Mouse (Mus musculus) kidney, embryonic 14.5 days (tissue): ENCODE results near the gene Shox2. TPM values are rescaled to one million over a fixed set of nuclear protein-coding genes. Genes with fewer than 3 reads are reported as not detected.

Source experiments
- ATAC-seq: fragments of 200-750 bp; cut with Nextera tagmentation; 2 replicates; pipeline ENCODE4 v1.8.0; 2017; ENCODE audit warnings: moderate number of reproducible peaks, mild to moderate bottlenecking, moderate TSS enrichment, moderate library complexity; ENCODE audit not compliant: low FRiP score, low TSS enrichment
- H3K27ac ChIP-seq: fragments of 300-500 bp; sonication (generic); 2 replicates; pipeline ENCODE4 v1.5.1; 2014; ENCODE audit warnings: low read depth, mild to moderate bottlenecking, low read length, moderate library complexity, mixed read lengths
- H3K27me3 ChIP-seq: fragments of 300-500 bp; sonication (generic); 2 replicates; pipeline ENCODE4 v1.6.1; 2014; ENCODE audit warnings: mild to moderate bottlenecking, low read length; ENCODE audit not compliant: control insufficient read depth, insufficient read depth
- H3K36me3 ChIP-seq: fragments of 300-500 bp; sonication (generic); 2 replicates; pipeline ENCODE4 v1.6.1; 2014; ENCODE audit warnings: low read length, mixed read lengths; ENCODE audit not compliant: control insufficient read depth, insufficient read depth
- H3K4me1 ChIP-seq: fragments of 300-500 bp; sonication (generic); 2 replicates; pipeline ENCODE4 v1.6.1; 2014; ENCODE audit warnings: low read length, mixed read lengths; ENCODE audit not compliant: control insufficient read depth, insufficient read depth
- H3K4me2 ChIP-seq: fragments of 300-500 bp; sonication (generic); replicated peaks from 2 replicates; pipeline ENCODE4 v1.6.1; 2014; ENCODE audit warnings: low read depth, mild to moderate bottlenecking, low read length
- H3K4me3 ChIP-seq: fragments of 300-500 bp; sonication (generic); 2 replicates; pipeline ENCODE4 v1.5.1; 2014; ENCODE audit warnings: mild to moderate bottlenecking, low read length
- H3K9ac ChIP-seq: fragments of 300-500 bp; sonication (generic); 2 replicates; pipeline ENCODE4 v1.6.1; 2014; ENCODE audit warnings: low read depth, mild to moderate bottlenecking, low read length, moderate library complexity
- H3K9me3 ChIP-seq: fragments of 300-500 bp; sonication (generic); 2 replicates; pipeline ENCODE4 v1.6.1; 2016; ENCODE audit warnings: low read length; ENCODE audit not compliant: control insufficient read depth
- WGBS: fragments of 180-500 bp; shearing (Covaris S2); extraction: QIAGEN DNeasy Blood & Tissue Kit; methylation state at CpG from one replicate; pipeline ENCODE4 v1.1.7; 2014; 5-methylcytosine and 5-hydroxymethylcytosine counted together
- polyA plus RNA-seq: library from polyadenylated mRNA; unstranded; fragments of >200 nt; fragmentation: Nextera tagmentation; extraction: Ambion mirVana; gene quantifications from 2 replicates; pipeline ENCODE4 v1.2.1, GENCODE M21; 2014

Gene Shox2
- polyA plus RNA-seq, 1 experiment from 2014 or later, result not detected

DNA sequence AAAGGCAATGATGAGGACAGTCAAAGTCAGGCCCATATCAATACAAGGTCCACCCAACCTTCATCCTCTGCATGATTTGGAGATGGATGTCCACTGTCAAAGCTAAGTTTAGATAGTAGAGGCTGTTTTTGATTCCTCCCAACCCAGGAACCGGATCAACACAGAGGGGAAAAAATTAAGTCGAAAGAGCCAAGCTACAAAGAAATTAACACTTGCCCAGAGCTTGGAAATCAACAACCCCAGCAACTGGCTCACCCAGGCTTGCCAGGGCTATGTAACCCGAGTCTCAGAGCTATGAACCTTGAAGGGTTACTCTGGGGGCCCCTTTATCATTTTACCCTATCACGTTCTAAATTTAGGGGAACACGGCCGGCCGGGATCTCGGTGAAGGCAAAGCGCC is 2.1 kb downstream of the Shox2 start:
- Histone ChIP-seq H3K4me3 (no peak overlapping the region), H3K4me2 (no peak overlapping the region), H3K9me3 (no peaks in the 10 kb centered on the region), H3K9ac (no peak overlapping the region), H3K4me1 (0 out of 2 replicates have a peak, but pooled peaks cover 4% of the 10 kb centered on the region), H3K36me3 (no peaks in the 10 kb centered on the region), H3K27me3 (peaks cover 82% of the 10 kb centered on the region), H3K27ac (no peak overlapping the region)
- no peak for ATAC-seq
- WGBS, result under 1% methylated on average over 9 of the region's 9 CpGs

GRCm38 (mm10) chr3:66978457-66979381 is 2.9 kb downstream of the Shox2 start:
- H3K27ac ChIP-seq, result no peak overlapping the region
- peaks cover 82% of the 10 kb centered on the region for H3K27me3 ChIP-seq
- peak overlapping the region; percentile 12; the same call in 1 of the 2 replicates for H3K4me3 ChIP-seq
- H3K4me1 ChIP-seq, result 0 out of 2 replicates have a peak, but pooled peaks cover 4% of the 10 kb centered on the region
- H3K9me3 ChIP-seq, result no peaks in the 10 kb centered on the region
- ATAC-seq, result no peak
- no peaks in the 10 kb centered on the region for H3K36me3 ChIP-seq
- no peak overlapping the region for H3K9ac ChIP-seq
- peak overlapping the region; percentile 2; the same call in 1 of the 2 replicates for H3K4me2 ChIP-seq
- WGBS, result 1% methylated on average over 44 of the region's 45 CpGs

- no peaks in the 10 kb centered on the region for H3K36me3 ChIP-seq
- 0 out of 2 replicates have a peak, but pooled peaks cover 4% of the 10 kb centered on the region for H3K4me1 ChIP-seq
- no peak overlapping the region for H3K9ac ChIP-seq
- H3K4me3 ChIP-seq, result no peak overlapping the region
- no peak for ATAC-seq
- H3K27ac ChIP-seq, result no peak overlapping the region
- WGBS, result 1% methylated on average over 25 of the region's 25 CpGs
- H3K27me3 ChIP-seq, result peaks cover 86% of the 10 kb centered on the region
- H3K4me2 ChIP-seq, result no peak overlapping the region
- no peaks in the 10 kb centered on the region for H3K9me3 ChIP-seq
These were observed 3.6 kb downstream of the Shox2 start for GRCm38 (mm10) chr3:66977811-66978456.

GRCm38 (mm10) chr3:66976889-66977615 is 4.5 kb downstream of the Shox2 start:
- Histone ChIP-seq H3K4me2 (no peak overlapping the region), H3K9ac (no peak overlapping the region), H3K27me3 (peaks cover 83% of the 10 kb centered on the region), H3K4me3 (no peak overlapping the region), H3K9me3 (no peaks in the 10 kb centered on the region), H3K4me1 (0 out of 2 replicates have a peak, but pooled peaks cover 4% of the 10 kb centered on the region), H3K27ac (no peak overlapping the region), H3K36me3 (no peaks in the 10 kb centered on the region)
- ATAC-seq, result no peak
- 5% methylated on average over 13 of the region's 13 CpGs for WGBS

DNA sequence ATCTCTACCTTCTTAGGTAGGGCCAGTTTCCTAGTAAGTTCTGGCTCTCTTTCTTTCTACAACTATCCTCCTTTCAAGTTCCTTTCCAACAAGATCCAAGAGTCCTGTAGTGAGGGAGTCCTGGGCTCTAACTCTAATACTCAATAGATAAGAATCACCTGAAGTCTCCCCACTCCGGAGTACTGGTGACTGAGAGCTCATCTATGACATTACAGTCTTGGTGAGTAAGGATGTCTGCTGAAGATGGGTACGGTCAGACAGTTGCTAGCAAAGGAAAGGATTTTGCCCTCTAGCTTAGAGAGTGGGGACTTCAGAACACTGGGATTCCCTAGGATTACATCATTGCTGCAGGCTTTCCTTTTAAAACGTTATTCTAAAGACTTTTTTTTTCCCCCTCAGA is 7.1 kb downstream of the Shox2 start:
- H3K4me2 ChIP-seq, result no peak overlapping the region
- H3K27ac ChIP-seq, result no peak overlapping the region
- peaks cover 3% of the 10 kb centered on the region; the same call in 1 of the 2 replicates for H3K4me1 ChIP-seq
- H3K36me3 ChIP-seq, result no peaks in the 10 kb centered on the region
- no peak for ATAC-seq
- WGBS, result 11% methylated on average over 3 of the region's 3 CpGs
- no peaks in the 10 kb centered on the region for H3K9me3 ChIP-seq
- peaks cover 87% of the 10 kb centered on the region for H3K27me3 ChIP-seq
- H3K9ac ChIP-seq, result no peak overlapping the region
- no peak overlapping the region for H3K4me3 ChIP-seq

GRCm38 (mm10) chr3:66973391-66973943 is 8.1 kb downstream of the Shox2 start:
- H3K4me3 ChIP-seq, result peak overlapping the region; percentile 48
- under 1% methylated on average over 52 of the region's 59 CpGs for WGBS
- no peaks in the 10 kb centered on the region for H3K9me3 ChIP-seq
- peak overlapping the region; percentile 77 for H3K4me2 ChIP-seq
- H3K27me3 ChIP-seq, result peaks cover 84% of the 10 kb centered on the region
- no peaks in the 10 kb centered on the region for H3K36me3 ChIP-seq
- peak; percentile 85 for ATAC-seq
- peaks cover 3% of the 10 kb centered on the region; the same call in 1 of the 2 replicates for H3K4me1 ChIP-seq
- H3K9ac ChIP-seq, result peak overlapping the region; percentile 12; the same call in 1 of the 2 replicates
- no peak overlapping the region for H3K27ac ChIP-seq

GRCm38 (mm10) chr3:66972191-66972950 is 9.2 kb downstream of the Shox2 start:
- Histone ChIP-seq H3K4me3 (no peak overlapping the region), H3K9ac (no peak overlapping the region), H3K4me2 (no peak overlapping the region), H3K27me3 (peaks cover 87% of the 10 kb centered on the region), H3K9me3 (no peaks in the 10 kb centered on the region), H3K4me1 (peaks cover 3% of the 10 kb centered on the region; the same call in 1 of the 2 replicates), H3K27ac (no peak overlapping the region), H3K36me3 (no peaks in the 10 kb centered on the region)
- WGBS, result 4% methylated on average over 16 of the region's 16 CpGs
- ATAC-seq, result no peak
